Mouse (Mus musculus): ENCODE measurements around the gene Ralgps1.

The Ralgps1 gene

GRCm38 (mm10) chr2:33244880-33245279 is 126.4 kb downstream of the Ralgps1 start:
- DNase-seq (ENCODE audit: low read depth, low spot score) = no peak

- DNase-seq (ENCODE audit: low read depth, low spot score) = no peak
Observed at GRCm38 (mm10) chr2:33237581-33237980, 133.7 kb downstream of the Ralgps1 start.

- no peak for DNase-seq (ENCODE audit: low read depth, low spot score)
Observed at GRCm38 (mm10) chr2:33234848-33235247, 136.4 kb downstream of the Ralgps1 start.

- DNase-seq (ENCODE audit: low read depth, low spot score) = no peak
Observed at GRCm38 (mm10) chr2:33233856-33234255, 137.4 kb downstream of the Ralgps1 start.

- no peak for DNase-seq (ENCODE audit: low read depth, low spot score)
Observed at GRCm38 (mm10) chr2:33232782-33233570, 138.3 kb downstream of the Ralgps1 start.

- no peak for DNase-seq (ENCODE audit: low read depth, low spot score)
Observed at GRCm38 (mm10) chr2:33231788-33232187, 139.5 kb downstream of the Ralgps1 start.

- DNase-seq (ENCODE audit: low read depth, low spot score) = no peak
Observed at GRCm38 (mm10) chr2:33230701-33231100, 140.6 kb downstream of the Ralgps1 start.

- no peak for DNase-seq (ENCODE audit: low read depth, low spot score)
Observed at GRCm38 (mm10) chr2:33228551-33228950, 142.7 kb downstream of the Ralgps1 start.

- no peak for DNase-seq (ENCODE audit: low read depth, low spot score)
Observed at GRCm38 (mm10) chr2:33228077-33228476, 143.2 kb downstream of the Ralgps1 start.

- DNase-seq (ENCODE audit: low read depth, low spot score) = no peak
Observed at GRCm38 (mm10) chr2:33225921-33226320, 145.4 kb downstream of the Ralgps1 start.

- no peak for DNase-seq (ENCODE audit: low read depth, low spot score)
Observed at GRCm38 (mm10) chr2:33223656-33224358, 147.5 kb downstream of the Ralgps1 start.

GRCm38 (mm10) chr2:33222480-33222879 is 148.8 kb downstream of the Ralgps1 start:
- no peak for DNase-seq (ENCODE audit: low read depth, low spot score)

GRCm38 (mm10) chr2:33221339-33221900 is 149.9 kb downstream of the Ralgps1 start:
- peak; percentile 44 for DNase-seq (ENCODE audit: low read depth, low spot score)

GRCm38 (mm10) chr2:33220674-33221338 is 150.5 kb downstream of the Ralgps1 start:
- DNase-seq (ENCODE audit: low read depth, low spot score) = no peak

GRCm38 (mm10) chr2:33220246-33220645 is 151.0 kb downstream of the Ralgps1 start:
- no peak for DNase-seq (ENCODE audit: low read depth, low spot score)

GRCm38 (mm10) chr2:33219637-33220036 is 151.6 kb downstream of the Ralgps1 start:
- DNase-seq (ENCODE audit: low read depth, low spot score) = no peak

- DNase-seq (ENCODE audit: low read depth, low spot score) = no peak
Observed at GRCm38 (mm10) chr2:33218903-33219625, 152.2 kb downstream of the Ralgps1 start.

- no peak for DNase-seq (ENCODE audit: low read depth, low spot score)
Observed at GRCm38 (mm10) chr2:33217425-33217794, 153.9 kb downstream of the Ralgps1 start.

GRCm38 (mm10) chr2:33216645-33217424 is 154.5 kb downstream of the Ralgps1 start:
- no peak for DNase-seq (ENCODE audit: low read depth, low spot score)

- DNase-seq (ENCODE audit: low read depth, low spot score) = peak; percentile 39
Observed at GRCm38 (mm10) chr2:33215700-33216509, 155.4 kb downstream of the Ralgps1 start, which contains the start of gene Angptl2. Gene Angptl2, plus strand, starts transcription at chr2:33216069.

Measured in telencephalon, adult 2 months (tissue).